Mouse (Mus musculus) C2C12 (cell line): ENCODE measurements around the gene Taf7l.

Source experiments
- CEBPB ChIP-seq: IDR thresholded peaks from one replicate; pipeline ENCODE4 v1.6.1; 2011; ENCODE audit warnings: low read depth, mild to moderate bottlenecking, control low read depth, moderate library complexity
- CTCF ChIP-seq: IDR thresholded peaks from one replicate; pipeline ENCODE4 v1.5.1; 2011; ENCODE audit not compliant: control insufficient read depth, insufficient read depth, insufficient read length
- FOSL1 ChIP-seq: IDR thresholded peaks from one replicate; pipeline ENCODE4 v1.8.0; 2011; ENCODE audit warnings: mild to moderate bottlenecking, low read length; ENCODE audit not compliant: poor library complexity, insufficient read depth, severe bottlenecking
- MAX ChIP-seq: IDR thresholded peaks from one replicate; pipeline ENCODE4 v1.6.1; 2011; ENCODE audit warnings: mild to moderate bottlenecking, control low read depth
- MYOD1 ChIP-seq: IDR thresholded peaks from one replicate; pipeline ENCODE4 v1.6.1; 2011; ENCODE audit warnings: low read depth; ENCODE audit not compliant: control insufficient read depth, insufficient read length
- MYOG ChIP-seq: IDR thresholded peaks from one replicate; pipeline ENCODE4 v1.6.1; 2011; ENCODE audit not compliant: control insufficient read depth, insufficient read length; ENCODE audit errors: extremely low read depth
- USF1 ChIP-seq: IDR thresholded peaks from one replicate; pipeline ENCODE4 v1.6.1; 2011; ENCODE audit warnings: low read depth, mild to moderate bottlenecking, control low read depth, moderate library complexity

- TF ChIP-seq CTCF, result no peak
- TF ChIP-seq USF1, result no peak
- no peak for TF ChIP-seq MAX
- TF ChIP-seq CEBPB, result no peak
- no peak for TF ChIP-seq MYOD1
- TF ChIP-seq MYOG, result no peak
- TF ChIP-seq FOSL1, result no peak
Observed at GRCm38 (mm10) chrX:134412096-134412495, 64.2 kb downstream of the Taf7l start.
